ENCODE assay signal across 10 mouse cellular contexts in genomic region chr13:5865098-5865415, GRCm38 (mm10). TPM values are rescaled to one million over a fixed set of nuclear protein-coding genes. Genes with fewer than 3 reads are reported as not detected.
DNase-seq lines count a peak whose midpoint lies in the region; ATAC-seq and TF ChIP-seq lines count a peak whose summit lies in the region.
"Had no signal": no experiment of that assay in that cellular context is flagged by ENCODE, and none has a peak within 500 bp of the region (broad histone marks: within the 10 kb centered on the region; RNA-seq: fewer than 3 reads in every experiment).

No protein-coding gene starts in this region.

- H3K4me1 ChIP-seq in midbrain, embryonic 12.5 days = peaks cover 19% of the 10 kb centered on the region
- peaks cover 27% of the 10 kb centered on the region for H3K4me1 ChIP-seq in midbrain, embryonic 10.5 days
- peaks cover 27% of the 10 kb centered on the region for H3K4me1 ChIP-seq in intestine, embryonic 14.5 days (replicated peaks; ENCODE audit: control insufficient read depth, insufficient read depth, low read length)
- H3K4me1 ChIP-seq in small intestine, adult 2 months (ENCODE audit: control insufficient read depth, insufficient read depth, insufficient read length, low read length) = peaks cover 15% of the 10 kb centered on the region

- no peaks in the 10 kb centered on the region for H3K27me3 ChIP-seq in midbrain, embryonic 12.5 days
- no peaks in the 10 kb centered on the region for H3K27me3 ChIP-seq in midbrain, embryonic 10.5 days (ENCODE audit: low read depth, poor library complexity, severe bottlenecking)
- H3K27me3 ChIP-seq in intestine, embryonic 14.5 days (replicated peaks; ENCODE audit: control insufficient read depth, insufficient read depth, low read length) = no peaks in the 10 kb centered on the region
- no peaks in the 10 kb centered on the region for H3K27me3 ChIP-seq in small intestine, adult 2 months (ENCODE audit: control insufficient read depth, insufficient read depth, low read length)

- TF ChIP-seq CTCF in gastrocnemius, adult 2 months (IDR thresholded peaks at IDR 0.05) = no peak
- no peak for TF ChIP-seq CTCF in small intestine, adult 2 months (IDR thresholded peaks at IDR 0.05; ENCODE audit: extremely low read depth, insufficient read length, insufficient replicate concordance, low read depth, low read length)

- 94% methylated on average over 9 of the region's 9 CpGs for WGBS in midbrain, embryonic 12.5 days
- 94% methylated on average over 9 of the region's 9 CpGs for WGBS in midbrain, embryonic 10.5 days
- WGBS in intestine, embryonic 14.5 days = 90% methylated on average over 9 of the region's 9 CpGs
- WGBS in small intestine, adult 2 months = 87% methylated on average over 9 of the region's 9 CpGs

- peaks cover 41% of the 10 kb centered on the region for H3K36me3 ChIP-seq in midbrain, embryonic 12.5 days
- peaks cover 44% of the 10 kb centered on the region for H3K36me3 ChIP-seq in midbrain, embryonic 10.5 days
- H3K36me3 ChIP-seq in intestine, embryonic 14.5 days (ENCODE audit: control insufficient read depth, insufficient read depth, low read length) = peaks cover 47% of the 10 kb centered on the region
- H3K36me3 ChIP-seq in small intestine, adult 2 months (ENCODE audit: control insufficient read depth, insufficient read depth, low read length) = peaks cover 50% of the 10 kb centered on the region

- TF ChIP-seq POLR2A in small intestine, adult 2 months (IDR thresholded peaks at IDR 0.05; ENCODE audit: low read depth, low read length) = no peak

- DNase-seq in gastrocnemius, adult 2 months = no peak
- no peak for DNase-seq in gastrocnemius, postnatal 10 days
- DNase-seq in midbrain, embryonic 10.5 days (ENCODE audit: low spot score) = no peak
- DNase-seq in intestine, embryonic 14.5 days (ENCODE audit: low spot score) = no peak
- DNase-seq in adrenal gland, postnatal 14 days = no peak
- DNase-seq in embryo, embryonic 11 days = no peak
- DNase-seq: adrenal gland, postnatal 36 days; kidney, postnatal 14 days had no signal

- intact Hi-C loops in gastrocnemius, adult 2 months (cut with DNase I) = loop anchor here (5.0 to 10.0 kb wide), 4 partner anchors 430 to 1198 kb away; no protein-coding TSS in a partner anchor

- peak overlapping the region; percentile 97 for H3K27ac ChIP-seq in gastrocnemius, adult 2 months
- H3K27ac ChIP-seq in midbrain, embryonic 12.5 days (replicated peaks) = no peak overlapping the region
- no peak overlapping the region for H3K27ac ChIP-seq in midbrain, embryonic 10.5 days (replicated peaks)
- H3K27ac ChIP-seq in intestine, embryonic 14.5 days (ENCODE audit: low read depth) = no peak overlapping the region
- H3K27ac ChIP-seq in small intestine, adult 2 months (ENCODE audit: insufficient read depth, low read depth, low read length) = peak overlapping the region; percentile 95

- H3K9ac ChIP-seq in midbrain, embryonic 12.5 days (replicated peaks) = no peak overlapping the region
- no peak overlapping the region for H3K9ac ChIP-seq in intestine, embryonic 14.5 days (ENCODE audit: low read length)

- peak overlapping the region; percentile 74 for H3K4me3 ChIP-seq in gastrocnemius, adult 2 months
- H3K4me3 ChIP-seq in midbrain, embryonic 12.5 days = no peak overlapping the region
- H3K4me3 ChIP-seq in midbrain, embryonic 10.5 days = no peak overlapping the region
- H3K4me3 ChIP-seq in intestine, embryonic 14.5 days (ENCODE audit: low read depth, low read length) = peak overlapping the region; percentile 83; the same call in 1 of the 2 replicates
- peak overlapping the region; percentile 46 for H3K4me3 ChIP-seq in small intestine, adult 2 months (ENCODE audit: low read depth, low read length)

- ATAC-seq in midbrain, embryonic 12.5 days (ENCODE audit: low FRiP score, low read depth) = no peak
- ATAC-seq in intestine, embryonic 14.5 days (replicated peaks; ENCODE audit: low FRiP score, low TSS enrichment, low read depth) = no peak

- no peaks in the 10 kb centered on the region for H3K9me3 ChIP-seq in midbrain, embryonic 12.5 days
- H3K9me3 ChIP-seq in midbrain, embryonic 10.5 days (replicated peaks) = no peaks in the 10 kb centered on the region
- H3K9me3 ChIP-seq in intestine, embryonic 14.5 days (ENCODE audit: control insufficient read depth, low read length) = no peaks in the 10 kb centered on the region

- H3K4me2 ChIP-seq in midbrain, embryonic 12.5 days (replicated peaks) = 0 out of 2 replicates have a peak overlapping the region, but pooled peaks have one; percentile 15
- peak overlapping the region; percentile 56 for H3K4me2 ChIP-seq in intestine, embryonic 14.5 days (ENCODE audit: low read length)

RNA-seq across cellular contexts. Expression of gene Klf6, which starts 3.8 kb away (rescaled TPM):
- 10 to 100 TPM; 23.9 to 34.5 TPM for total RNA-seq in gastrocnemius, adult 2 months (2021)
- 10 to 100 TPM; 33.5 to 36.5 TPM for total RNA-seq in gastrocnemius, postnatal 10 days (2021)
- polyA plus RNA-seq in midbrain, embryonic 12.5 days (2016; fragmentation: Nextera tagmentation; extraction: Ambion mirVana) = 71.6 and 77.0 TPM in 2 replicates
- polyA plus RNA-seq in midbrain, embryonic 10.5 days (2016; fragmentation: Nextera tagmentation; extraction: Ambion mirVana) = 53.5 and 63.0 TPM in 2 replicates
- 65.3 and 73.7 TPM in 2 replicates for polyA plus RNA-seq in intestine, embryonic 14.5 days (2014; fragmentation: Nextera tagmentation; extraction: Ambion mirVana)
- 13.2 and 44.5 TPM in 2 replicates for polyA plus RNA-seq in small intestine, adult 2 months (2012; rRNA removed)
- total RNA-seq in adrenal gland, postnatal 14 days (2021) = 45.3 and 55.8 TPM in 2 replicates

Comparison
In these comparisons a context has a peak if more than half of its experiments do, and no peak if none do; other contexts are left out.
1. H3K27ac ChIP-seq: peak in gastrocnemius, adult 2 months (single experiment) and small intestine, adult 2 months (single experiment); none in midbrain, embryonic 12.5 days (single experiment), midbrain, embryonic 10.5 days (single experiment) and intestine, embryonic 14.5 days (single experiment).
2. H3K4me3 ChIP-seq: peak in gastrocnemius, adult 2 months (single experiment), intestine, embryonic 14.5 days (single experiment) and small intestine, adult 2 months (single experiment); none in midbrain, embryonic 12.5 days (single experiment) and midbrain, embryonic 10.5 days (single experiment).